Mouse (Mus musculus) heart, embryonic 12.5 days (tissue): ENCODE measurements around the gene Sgca. TPM values are rescaled to one million over a fixed set of nuclear protein-coding genes. Genes with fewer than 3 reads are reported as not detected.
"Not testable (repeated sequence)": the region's sequence is repeated elsewhere in the genome, so short reads cannot be mapped to it uniquely, and the experiment has no call there.

Experiments used
- ATAC-seq: fragments of 200-750 bp; cut with Nextera tagmentation; 2 replicates; pipeline ENCODE4 v1.8.0; 2017; ENCODE audit warnings: moderate TSS enrichment, moderate library complexity; ENCODE audit not compliant: insufficient number of reproducible peaks, low FRiP score
- H3K27ac ChIP-seq: fragments of 300-500 bp; sonication (generic); 2 replicates; pipeline ENCODE4 v1.5.1; 2016; ENCODE audit warnings: mild to moderate bottlenecking, moderate library complexity; ENCODE audit not compliant: poor library complexity, severe bottlenecking
- H3K27me3 ChIP-seq: fragments of 300-500 bp; sonication (generic); replicated peaks from 2 replicates; pipeline ENCODE4 v1.6.1; 2016; ENCODE audit warnings: mild to moderate bottlenecking, moderate library complexity
- H3K36me3 ChIP-seq: fragments of 300-500 bp; sonication (generic); 2 replicates; pipeline ENCODE4 v1.6.1; 2016; ENCODE audit warnings: mild to moderate bottlenecking, moderate library complexity
- H3K4me1 ChIP-seq: fragments of 300-500 bp; sonication (generic); replicated peaks from 2 replicates; pipeline ENCODE4 v1.6.1; 2016; ENCODE audit warnings: mild to moderate bottlenecking
- H3K4me2 ChIP-seq: fragments of 300-500 bp; sonication (generic); 2 replicates; pipeline ENCODE4 v1.6.1; 2016; ENCODE audit warnings: mild to moderate bottlenecking, moderate library complexity
- H3K4me3 ChIP-seq: fragments of 300-500 bp; sonication (generic); 2 replicates; pipeline ENCODE4 v1.5.1; 2016; ENCODE audit warnings: mild to moderate bottlenecking
- H3K9ac ChIP-seq: fragments of 300-500 bp; sonication (generic); 2 replicates; pipeline ENCODE4 v1.6.1; 2016; ENCODE audit warnings: mild to moderate bottlenecking, moderate library complexity
- H3K9me3 ChIP-seq: fragments of 300-500 bp; sonication (generic); replicated peaks from 2 replicates; pipeline ENCODE4 v1.6.1; 2016; ENCODE audit warnings: mild to moderate bottlenecking, moderate library complexity
- WGBS: fragments of 180-500 bp; shearing (Covaris S2); methylation state at CpG from one replicate; pipeline ENCODE4 v1.1.7; 2016; 5-methylcytosine and 5-hydroxymethylcytosine counted together
- polyA plus RNA-seq: library from polyadenylated mRNA; unstranded; fragments of >200 nt; fragmentation: Nextera tagmentation; extraction: Ambion mirVana; gene quantifications from 2 replicates; pipeline ENCODE4 v1.2.1, GENCODE M21; 2016

Gene Sgca
- polyA plus RNA-seq, 1 experiment from 2014 or later: 20.6 TPM

DNA sequence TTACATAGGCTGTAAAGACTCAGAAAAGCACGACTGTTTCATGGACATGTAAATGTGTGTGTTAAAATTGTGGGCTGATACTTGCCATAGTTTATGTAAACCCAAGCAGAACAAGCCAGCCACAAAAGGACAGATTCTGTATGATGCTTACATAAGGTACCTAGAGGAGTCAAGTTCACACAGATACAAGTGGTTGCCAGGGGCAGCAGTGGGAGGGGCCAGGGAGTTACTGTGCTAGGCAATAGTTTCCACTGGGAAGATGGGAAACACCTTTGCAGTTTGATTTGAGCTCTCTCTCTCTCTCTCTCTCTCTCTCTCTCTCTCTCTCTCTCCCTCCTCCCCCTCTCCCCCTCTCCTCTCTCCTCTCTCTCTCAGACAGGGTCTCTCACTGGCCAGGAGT, 9.0 kb upstream of the Sgca start:
- 45% methylated on average over 1 of the region's 1 CpGs for WGBS

DNA sequence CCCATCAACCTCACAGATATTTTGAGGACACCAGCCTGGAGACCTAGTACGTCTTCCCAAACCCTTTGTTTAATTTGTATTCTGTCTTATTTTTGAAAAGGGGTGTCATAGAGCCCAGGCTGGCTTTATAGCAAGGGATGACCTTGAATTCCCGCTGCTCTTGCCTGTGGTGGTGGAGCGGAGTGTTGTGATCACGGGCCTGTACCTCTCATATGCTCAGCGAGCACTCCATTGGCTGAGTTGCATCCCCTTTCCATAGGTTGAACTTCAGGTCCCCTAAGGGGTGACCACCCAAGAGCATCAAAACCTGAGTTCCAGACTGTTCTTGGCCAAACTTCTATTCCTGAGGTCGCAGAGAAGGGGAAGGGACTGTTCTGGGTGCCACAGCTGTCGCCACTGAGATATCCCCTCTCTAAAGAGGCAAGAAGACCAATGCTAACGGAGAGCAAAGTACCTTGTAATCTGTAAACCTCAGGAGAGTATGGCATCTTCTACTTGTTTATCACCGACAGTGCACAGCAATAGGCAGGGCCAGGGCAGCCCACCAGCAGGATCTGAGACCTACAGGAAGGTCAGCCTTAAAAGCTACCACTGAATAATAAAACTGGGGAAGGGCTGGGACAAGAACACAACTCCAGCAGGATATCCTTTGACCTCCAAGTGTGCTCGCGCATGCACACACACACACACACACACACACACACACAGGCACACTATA, 3.5 kb upstream of the Sgca start:
- Histone ChIP-seq H3K9ac (no peak overlapping the region), H3K9me3 (no peaks in the 10 kb centered on the region), H3K4me2 (peak overlapping the region; percentile 50), H3K4me1 (peaks cover 39% of the 10 kb centered on the region), H3K27me3 (no peaks in the 10 kb centered on the region), H3K27ac (0 out of 2 replicates have a peak overlapping the region, but pooled peaks have one; percentile 9), H3K36me3 (no peaks in the 10 kb centered on the region), H3K4me3 (no peak overlapping the region)
- 74% methylated on average over 11 of the region's 11 CpGs for WGBS
- ATAC-seq: no peak

More for the DNA sequence above, 9.0 kb upstream of the Sgca start:
- Histone ChIP-seq H3K27ac (no peak overlapping the region), H3K9ac (peak overlapping the region; percentile 40; the same call in 1 of the 2 replicates), H3K27me3 (no peaks in the 10 kb centered on the region), H3K36me3 (no peaks in the 10 kb centered on the region), H3K9me3 (no peaks in the 10 kb centered on the region), H3K4me2 (no peak overlapping the region), H3K4me3 (no peak overlapping the region), H3K4me1 (peaks cover 41% of the 10 kb centered on the region)
- no peak for ATAC-seq

GRCm38 (mm10) chr11:94978947-94979346, 2.8 kb upstream of the Sgca start:
- H3K36me3 ChIP-seq: no peaks in the 10 kb centered on the region
- H3K9ac ChIP-seq: no peak overlapping the region
- WGBS: under 1% methylated on average over 20 of the region's 20 CpGs
- no peaks in the 10 kb centered on the region for H3K27me3 ChIP-seq
- H3K4me3 ChIP-seq: no peak overlapping the region
- peaks cover 42% of the 10 kb centered on the region for H3K4me1 ChIP-seq
- peak; percentile 92 for ATAC-seq
- H3K27ac ChIP-seq: no peak overlapping the region
- H3K9me3 ChIP-seq: no peaks in the 10 kb centered on the region
- H3K4me2 ChIP-seq: peak overlapping the region; percentile 50

- H3K4me1 ChIP-seq: peaks cover 47% of the 10 kb centered on the region
- no peaks in the 10 kb centered on the region for H3K27me3 ChIP-seq
- no peaks in the 10 kb centered on the region for H3K36me3 ChIP-seq
- WGBS: 41% methylated on average over 9 of the region's 9 CpGs
- 0 out of 2 replicates have a peak overlapping the region, but pooled peaks have one; percentile 3 for H3K27ac ChIP-seq
- peak overlapping the region; percentile 50 for H3K4me2 ChIP-seq
- no peak overlapping the region for H3K4me3 ChIP-seq
- no peak overlapping the region for H3K9ac ChIP-seq
- ATAC-seq: no peak
- H3K9me3 ChIP-seq: no peaks in the 10 kb centered on the region
These were observed 2.2 kb upstream of the Sgca start for GRCm38 (mm10) chr11:94978178-94978915.

DNA sequence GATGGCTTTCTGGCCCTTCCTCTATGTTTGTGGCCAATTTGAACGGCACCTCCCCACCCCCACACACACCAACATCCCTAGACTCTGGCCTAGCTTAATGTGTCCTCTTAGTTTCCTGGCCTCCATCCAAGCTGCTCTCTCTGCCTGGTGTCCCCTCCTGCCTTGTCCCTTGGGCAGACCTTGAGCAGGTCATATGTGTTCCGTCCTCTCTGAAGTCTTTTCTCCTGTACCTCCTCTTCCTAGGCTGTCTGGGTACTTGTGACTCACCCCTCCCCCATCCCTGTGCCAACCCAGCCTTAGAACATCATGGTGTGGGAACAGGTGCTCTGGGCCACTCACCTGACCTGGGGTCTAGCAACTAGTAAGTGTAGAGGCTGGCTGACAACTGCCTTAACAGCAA, 1.2 kb downstream of the Sgca start:
- no peak for ATAC-seq
- 0 out of 2 replicates have a peak overlapping the region, but pooled peaks have one; percentile 35 for H3K9ac ChIP-seq
- no peak overlapping the region for H3K4me2 ChIP-seq
- H3K9me3 ChIP-seq: no peaks in the 10 kb centered on the region
- H3K4me1 ChIP-seq: peaks cover 60% of the 10 kb centered on the region
- no peaks in the 10 kb centered on the region for H3K36me3 ChIP-seq
- H3K27ac ChIP-seq: peak overlapping the region; percentile 64
- no peaks in the 10 kb centered on the region for H3K27me3 ChIP-seq
- 50% methylated on average over 2 of the region's 2 CpGs for WGBS
- no peak overlapping the region for H3K4me3 ChIP-seq

- Histone ChIP-seq H3K27me3 (no peaks in the 10 kb centered on the region), H3K9me3 (no peaks in the 10 kb centered on the region), H3K9ac (peak overlapping the region; percentile 70), H3K4me1 (peaks cover 52% of the 10 kb centered on the region), H3K27ac (peak overlapping the region; percentile 76), H3K36me3 (no peaks in the 10 kb centered on the region), H3K4me2 (peak overlapping the region; percentile 63), H3K4me3 (peak overlapping the region; percentile 40)
- ATAC-seq: peak; percentile 55
- 45% methylated on average over 4 of the region's 4 CpGs for WGBS
These were observed 2.8 kb downstream of the Sgca start for GRCm38 (mm10) chr11:94973313-94973712.

GRCm38 (mm10) chr11:94972887-94973286, 3.2 kb downstream of the Sgca start:
- Histone ChIP-seq H3K36me3 (no peaks in the 10 kb centered on the region), H3K4me2 (peak overlapping the region; percentile 63), H3K27me3 (no peaks in the 10 kb centered on the region), H3K4me3 (peak overlapping the region; percentile 40), H3K4me1 (peaks cover 49% of the 10 kb centered on the region), H3K9ac (peak overlapping the region; percentile 70), H3K27ac (peak overlapping the region; percentile 76), H3K9me3 (no peaks in the 10 kb centered on the region)
- ATAC-seq: no peak
- 28% methylated on average over 5 of the region's 5 CpGs for WGBS

GRCm38 (mm10) chr11:94971895-94972615, 4.1 kb downstream of the Sgca start:
- Histone ChIP-seq H3K9ac (peak overlapping the region; percentile 70; the same call in 1 of the 2 replicates), H3K27me3 (no peaks in the 10 kb centered on the region), H3K27ac (peak overlapping the region; percentile 76; the same call in 1 of the 2 replicates), H3K9me3 (no peaks in the 10 kb centered on the region), H3K4me1 (peaks cover 45% of the 10 kb centered on the region), H3K4me2 (peak overlapping the region; percentile 63), H3K4me3 (peak overlapping the region; percentile 40; the same call in 1 of the 2 replicates), H3K36me3 (no peaks in the 10 kb centered on the region)
- ATAC-seq: no peak
- 66% methylated on average over 16 of the region's 16 CpGs for WGBS

DNA sequence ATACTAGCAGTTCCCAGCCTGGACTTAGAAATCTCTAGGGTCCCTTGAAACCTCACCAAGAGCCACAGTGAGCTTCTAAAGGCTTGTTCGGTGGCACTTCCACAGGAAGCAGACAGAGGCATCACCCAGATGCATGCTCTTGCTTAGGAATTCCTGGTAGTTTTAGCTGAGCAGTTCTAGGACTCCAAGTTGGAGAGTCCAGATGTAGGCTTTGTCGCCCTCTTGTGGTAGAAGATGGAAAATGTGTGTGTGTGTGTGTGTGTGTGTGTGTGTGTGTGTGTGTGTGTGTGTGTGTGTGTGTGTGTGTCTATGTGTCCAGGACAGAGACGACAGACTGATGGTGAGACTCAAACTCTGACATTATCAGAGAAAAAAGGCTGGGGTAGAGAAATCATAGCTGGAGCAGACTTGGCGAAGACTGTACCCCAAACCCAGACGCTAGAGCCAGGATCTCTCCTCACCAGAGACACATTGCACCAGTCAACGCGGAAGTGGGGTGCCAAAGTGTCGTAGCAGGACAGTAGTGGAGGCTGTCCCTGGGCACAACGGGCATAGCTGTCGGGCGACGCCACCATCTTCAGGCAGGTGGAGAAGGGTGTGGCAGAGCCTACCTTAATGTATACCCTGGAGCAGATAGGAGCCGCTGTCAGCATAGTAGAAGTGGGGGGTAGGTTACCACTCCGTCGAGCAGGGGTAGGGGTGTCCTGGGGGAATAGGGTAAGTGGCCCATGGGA, 5.8 kb downstream of the Sgca start:
- Histone ChIP-seq H3K4me2 (no peak overlapping the region), H3K4me1 (peaks cover 29% of the 10 kb centered on the region), H3K9me3 (no peaks in the 10 kb centered on the region), H3K27me3 (no peaks in the 10 kb centered on the region), H3K36me3 (no peaks in the 10 kb centered on the region), H3K4me3 (no peak overlapping the region), H3K27ac (no peak overlapping the region), H3K9ac (no peak overlapping the region)
- 0 out of 2 replicates have a peak, but pooled peaks have one; percentile 44 for ATAC-seq
- WGBS: 56% methylated on average over 15 of the region's 15 CpGs

GRCm38 (mm10) chr11:94969709-94970108, 6.4 kb downstream of the Sgca start:
- H3K27ac ChIP-seq, H3K4me2 ChIP-seq, H3K4me3 ChIP-seq, H3K9me3 ChIP-seq, H3K27me3 ChIP-seq, H3K9ac ChIP-seq, H3K36me3 ChIP-seq, ATAC-seq: not testable (repeated sequence)
- WGBS: 93% methylated on average over 4 of the region's 4 CpGs
- H3K4me1 ChIP-seq: peaks cover 23% of the 10 kb centered on the region
